Mouse (Mus musculus) granulocyte monocyte progenitor cell, adult 5-6 weeks (primary cell): Measurements from ENCODE around the gene Gm10842. TPM values are rescaled to one million over a fixed set of nuclear protein-coding genes. Genes with fewer than 3 reads are reported as not detected.
A peak's percentile ranks its signal among the peaks of the same experiment; 100 is the strongest.
"Not testable (repeated sequence)": the region's sequence is repeated elsewhere in the genome, so short reads cannot be mapped to it uniquely, and the experiment has no call there.

ENCODE experiments used
- ATAC-seq: replicated peaks from 2 replicates; pipeline ENCODE4 v1.8.0; 2016; ENCODE audit warnings: mild to moderate bottlenecking, moderate TSS enrichment, inconsistent platforms; ENCODE audit not compliant: poor library complexity, severe bottlenecking
- total RNA-seq, 2 experiments: library from RNA; stranded (forward) in 1 of 2; stranded (reverse) in 1 of 2; fragments of 200-712, 200-1000 nt in 1 of 2; fragments of >200 nt in 1 of 2; fragmentation: Nextera tagmentation in 1 of 2; gene quantifications; 2 replicates each; pipeline ENCODE4 v1.2.3; 2014 to 2017

Gene Gm10842
- total RNA-seq (2014; fragmentation: Nextera tagmentation), result not detected in 2 replicates
- total RNA-seq (2017), result 3.1 TPM in 1 of 2 replicates, not detected in the other

GRCm38 (mm10) chr11:105146593-105146992 is at the start of gene Gm10842:
TSS of gene Gm10842 (plus strand) at chr11:105146893.
- no peak for ATAC-seq

DNA sequence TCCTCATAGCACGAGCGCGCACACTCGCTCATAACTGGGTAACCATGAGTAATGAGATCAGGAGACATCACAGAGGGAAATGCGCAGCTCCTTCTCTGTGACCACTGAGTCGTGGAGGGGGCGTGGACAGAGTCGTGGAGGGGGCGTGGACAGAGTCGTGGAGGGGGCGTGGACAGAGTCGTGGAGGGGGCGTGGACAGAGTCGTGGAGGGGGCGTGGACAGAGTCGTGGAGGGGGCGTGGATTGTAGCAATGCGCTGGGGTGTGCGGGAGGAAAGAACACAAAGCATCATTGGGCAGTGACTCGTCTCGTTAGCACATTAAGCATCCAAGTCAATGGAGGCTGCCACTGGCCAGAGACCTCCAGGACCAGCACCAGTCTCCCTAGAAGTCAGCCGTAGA is 34.2 kb upstream of the Gm10842 start:
- ATAC-seq, result peak; percentile 27; the same call in 1 of the 2 replicates

GRCm38 (mm10) chr11:105117814-105118213 is 28.9 kb upstream of the Gm10842 start:
- peak; percentile 65 for ATAC-seq

DNA sequence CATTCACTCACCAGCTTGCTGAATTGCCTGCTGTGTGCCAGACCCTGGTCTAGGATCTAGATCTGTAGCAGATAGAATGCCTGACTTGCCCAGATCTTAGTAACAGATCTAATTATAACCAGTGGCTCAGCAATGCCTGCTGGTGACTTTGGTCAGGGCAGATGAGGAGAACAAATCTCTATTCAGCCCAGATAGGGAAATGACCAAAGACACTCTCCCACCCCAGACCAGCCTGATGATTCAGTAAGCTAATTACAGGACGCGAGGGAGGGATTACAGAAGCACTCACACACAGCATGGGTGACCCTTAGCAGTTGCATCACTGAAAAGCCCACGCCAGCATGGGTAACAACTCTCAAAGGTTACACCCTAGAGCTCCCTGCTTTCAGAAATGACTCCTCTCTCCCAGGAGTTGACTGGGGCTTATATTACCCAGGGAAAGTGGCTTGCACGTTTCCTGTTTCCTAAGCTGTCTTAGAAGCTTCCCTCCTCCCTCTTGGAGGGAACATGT is 26.1 kb upstream of the Gm10842 start:
- peak; percentile 48 for ATAC-seq

DNA sequence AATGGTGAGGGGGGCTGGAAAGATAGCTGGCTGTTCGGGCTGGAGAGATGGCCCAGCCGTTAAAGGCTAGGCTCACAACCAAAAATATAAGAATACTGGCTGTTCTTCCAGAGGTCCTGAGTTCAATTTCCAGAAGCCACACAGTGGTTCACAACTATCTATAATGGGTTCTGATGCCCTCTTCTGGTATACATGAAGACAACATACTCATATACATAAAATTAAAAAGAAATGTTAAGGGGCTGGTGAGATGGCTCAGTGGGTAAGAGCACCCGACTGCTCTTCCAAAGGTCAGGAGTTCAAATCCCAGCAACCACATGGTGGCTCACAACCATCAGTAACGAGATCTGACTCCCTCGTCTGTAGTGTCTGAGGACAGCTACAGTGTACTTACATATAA is 24.9 kb upstream of the Gm10842 start:
- ATAC-seq, result not testable (repeated sequence)

DNA sequence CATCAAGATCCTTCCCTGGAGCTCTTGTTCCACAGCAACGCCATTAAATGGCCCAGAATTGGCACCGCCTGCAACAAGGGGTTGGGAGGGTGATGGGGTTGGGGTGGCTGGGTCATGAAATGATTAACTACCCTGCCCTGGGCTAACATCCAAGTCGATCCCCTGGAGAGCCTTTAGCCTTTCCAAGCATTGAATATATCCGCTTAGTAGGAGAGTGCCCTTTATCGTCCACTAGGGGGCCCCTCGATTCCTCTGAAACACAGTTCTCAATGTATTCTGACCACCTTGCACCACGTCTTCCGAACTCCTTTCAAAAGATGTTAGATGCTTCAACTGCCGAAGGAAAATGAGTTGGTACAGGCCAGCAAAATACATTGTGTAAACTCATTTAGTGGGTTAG is 22.7 kb upstream of the Gm10842 start:
- ATAC-seq, result peak; percentile 42

- ATAC-seq, result peak; percentile 94
Measured at GRCm38 (mm10) chr11:105125735-105126519, 20.8 kb upstream of the Gm10842 start, which contains the start of gene Mettl2. TSS of gene Mettl2 (plus strand) at chr11:105126425.

- ATAC-seq, result peak; percentile 18
Measured at GRCm38 (mm10) chr11:105126520-105127029, 20.1 kb upstream of the Gm10842 start.

DNA sequence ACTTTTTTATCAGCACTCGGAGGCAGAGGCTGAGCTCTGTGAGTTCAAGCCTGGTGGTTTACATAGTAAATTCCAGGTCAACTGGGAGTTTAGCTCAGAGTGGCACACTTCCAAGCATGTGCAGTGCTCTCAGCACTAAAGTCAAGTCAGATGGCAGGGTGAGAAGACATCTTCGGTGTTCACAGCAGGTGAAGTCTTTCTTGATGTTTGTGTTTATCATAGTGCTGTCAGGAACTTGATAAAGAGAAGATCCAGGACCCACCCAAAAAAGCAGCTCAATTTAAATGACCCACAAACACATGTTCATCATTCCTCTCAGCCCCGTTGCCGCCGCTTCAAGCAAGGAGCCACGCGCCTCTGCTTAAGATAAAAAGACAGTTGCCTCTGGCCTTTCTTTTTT is 11.0 kb upstream of the Gm10842 start:
- no peak for ATAC-seq

GRCm38 (mm10) chr11:105137255-105137654 is 9.4 kb upstream of the Gm10842 start:
- not testable (repeated sequence) for ATAC-seq

- not testable (repeated sequence) for ATAC-seq
Measured at GRCm38 (mm10) chr11:105140512-105140911, 6.2 kb upstream of the Gm10842 start.

- ATAC-seq, result no peak
Measured at GRCm38 (mm10) chr11:105141115-105141514, 5.6 kb upstream of the Gm10842 start.

- no peak for ATAC-seq
Measured at GRCm38 (mm10) chr11:105143564-105143963, 3.1 kb upstream of the Gm10842 start.

- ATAC-seq, result no peak
Measured at GRCm38 (mm10) chr11:105144084-105144483, 2.6 kb upstream of the Gm10842 start.

DNA sequence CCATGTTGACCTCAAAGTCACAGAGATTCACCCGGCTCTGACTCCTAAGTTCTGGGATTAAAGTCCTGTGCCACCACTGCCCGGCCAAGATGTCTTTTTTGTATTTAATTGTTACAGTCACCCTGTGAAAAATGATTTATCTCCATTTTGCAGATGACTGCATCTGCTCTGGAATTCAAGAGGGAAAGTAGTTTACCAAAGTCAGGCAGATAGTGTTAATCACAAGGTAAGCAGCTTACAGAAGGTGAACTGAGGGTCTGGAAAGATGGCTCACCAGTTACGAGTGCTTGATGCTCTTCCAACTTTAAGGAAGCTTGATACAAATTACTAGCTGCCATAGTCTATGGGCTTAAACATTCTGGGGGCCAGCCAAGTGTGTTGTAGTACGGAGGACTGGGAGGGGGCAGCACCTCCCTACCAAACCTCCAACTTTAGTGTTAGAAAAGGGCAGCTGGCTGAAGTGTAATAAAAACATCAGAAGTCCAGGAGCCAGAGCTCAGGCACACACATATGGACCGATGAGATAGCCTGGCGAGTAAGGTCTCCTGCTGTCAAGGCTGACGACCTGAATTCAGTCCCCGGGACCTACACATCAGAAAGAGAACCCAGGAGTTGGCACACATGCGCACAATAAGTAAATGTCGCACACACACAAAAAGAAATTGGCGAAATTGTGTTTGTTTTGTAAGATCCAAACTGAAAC is 2.0 kb upstream of the Gm10842 start:
- no peak for ATAC-seq

GRCm38 (mm10) chr11:105145211-105145610 is 1.5 kb upstream of the Gm10842 start:
- peak; percentile 48 for ATAC-seq

DNA sequence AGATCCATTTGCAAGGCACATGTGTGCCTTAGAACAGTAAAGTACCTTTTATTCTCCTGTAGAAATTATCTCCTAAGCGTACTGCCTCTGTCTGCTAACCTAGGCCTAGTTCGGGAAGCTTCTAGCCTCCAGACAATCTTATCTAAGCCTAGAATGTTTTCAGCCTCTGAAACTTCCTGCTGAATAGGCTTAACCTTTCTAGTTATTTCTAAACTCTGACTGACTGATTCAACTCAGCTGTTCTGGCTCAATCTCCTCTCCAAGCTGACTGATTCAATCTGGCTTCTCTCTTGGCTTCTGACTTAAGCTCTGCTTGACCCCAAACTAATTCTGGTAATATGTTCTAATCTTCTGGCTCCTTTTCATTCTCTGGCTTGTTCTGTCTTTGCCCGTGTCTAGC is 2.7 kb downstream of the Gm10842 start:
- ATAC-seq, result no peak

DNA sequence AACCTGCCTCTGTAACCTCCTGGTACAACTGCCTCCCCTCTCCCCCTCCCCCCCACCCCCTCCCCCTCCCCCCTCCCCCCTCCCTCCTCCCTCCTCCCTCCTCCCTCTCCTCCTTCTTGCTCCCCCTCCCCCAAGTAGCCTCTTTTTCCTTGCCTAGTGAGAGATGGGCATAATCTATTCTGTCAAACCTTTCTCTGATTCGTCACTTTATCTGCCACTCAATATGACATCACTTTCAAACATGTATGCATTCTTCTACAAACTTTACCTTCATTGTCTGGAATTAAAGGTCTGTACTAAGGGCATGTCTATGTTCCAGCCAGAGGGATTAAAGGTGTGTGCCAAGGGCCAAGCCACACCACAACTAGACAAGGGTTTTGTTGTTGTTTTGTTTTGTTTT is 3.1 kb downstream of the Gm10842 start:
- ATAC-seq, result no peak

GRCm38 (mm10) chr11:105150691-105151090 is 4.0 kb downstream of the Gm10842 start:
- peak; percentile 23; the same call in 1 of the 2 replicates for ATAC-seq

- ATAC-seq, result peak; percentile 34
Measured at GRCm38 (mm10) chr11:105151226-105152016, 4.7 kb downstream of the Gm10842 start.
